28 mouse cellular contexts compared by ENCODE assay signal in the genomic region with DNA sequence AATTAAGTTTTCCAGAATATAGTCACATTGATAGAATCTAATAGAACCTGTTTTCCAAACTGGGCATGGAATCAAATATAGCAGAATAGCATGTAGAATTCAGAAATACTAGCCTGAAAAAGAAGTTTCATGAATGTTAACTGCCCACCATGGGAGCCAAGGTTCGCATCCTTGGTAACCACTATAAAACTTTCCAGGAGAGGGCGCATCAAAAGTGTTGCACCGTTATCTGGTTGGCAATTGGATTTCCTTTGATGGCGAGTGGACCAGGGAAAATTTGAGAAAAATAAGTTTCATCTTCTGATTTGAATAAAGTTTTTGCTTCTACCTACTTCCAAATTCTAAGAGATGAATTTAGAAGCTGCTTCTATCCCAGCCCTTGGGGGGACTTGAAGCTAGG. TPM values are rescaled to one million over a fixed set of nuclear protein-coding genes. Genes with fewer than 3 reads are reported as not detected.
DNase-seq lines count a peak whose midpoint lies in the region; ATAC-seq and TF ChIP-seq lines count a peak whose summit lies in the region.
"Had no signal": no experiment of that assay in that cellular context is flagged by ENCODE, and none has a peak within 500 bp of the region (broad histone marks: within the 10 kb centered on the region; RNA-seq: fewer than 3 reads in every experiment).

No protein-coding gene starts in this region.

- H3K36me3 ChIP-seq in heart, postnatal 0 days (replicated peaks; ENCODE audit: control insufficient read depth, insufficient read depth, low read length): no peaks in the 10 kb centered on the region
- H3K36me3 ChIP-seq in liver, postnatal 0 days (replicated peaks; ENCODE audit: insufficient read depth, low read length): no peaks in the 10 kb centered on the region
- H3K36me3 ChIP-seq in liver, embryonic 11.5 days (ENCODE audit: control insufficient read depth, insufficient read depth, low read length): no peaks in the 10 kb centered on the region
- H3K36me3 ChIP-seq in E14TG2a.4 (ENCODE audit: insufficient read depth, low read length): no peaks in the 10 kb centered on the region
- H3K36me3 ChIP-seq: embryonic facial prominence, embryonic 12.5 days; hindbrain, embryonic 12.5 days; limb, embryonic 10.5 days; neural tube, embryonic 12.5 days had no signal

- intact Hi-C loops in left cerebral cortex, postnatal 14 days (cut with DNase I): no loop called here

- TF ChIP-seq EP300 in heart, postnatal 0 days (IDR thresholded peaks at IDR 0.05; ENCODE audit: low read depth): no peak
- TF ChIP-seq EP300 in liver, postnatal 0 days (IDR thresholded peaks at IDR 0.05; ENCODE audit: low read depth): no peak

- H3K4me3 ChIP-seq in heart, postnatal 0 days (ENCODE audit: low read depth, low read length): no peak overlapping the region
- H3K4me3 ChIP-seq in liver, postnatal 0 days (ENCODE audit: low read depth, low read length): no peak overlapping the region
- no peak overlapping the region for H3K4me3 ChIP-seq in liver, embryonic 11.5 days (ENCODE audit: low read depth, low read length)
- H3K4me3 ChIP-seq in E14TG2a.4 (replicated peaks; ENCODE audit: low read length): no peak overlapping the region
- H3K4me3 ChIP-seq: embryonic facial prominence, embryonic 12.5 days; hindbrain, embryonic 12.5 days; left cerebral cortex, adult 2 months; limb, embryonic 10.5 days; megakaryocyte, embryonic 14.5 days; neural tube, embryonic 12.5 days had no signal

- H3K4me2 ChIP-seq in heart, postnatal 0 days (ENCODE audit: low read depth, low read length): no peak overlapping the region
- H3K4me2 ChIP-seq in liver, postnatal 0 days (ENCODE audit: low read depth, low read length): no peak overlapping the region
- H3K4me2 ChIP-seq in liver, embryonic 11.5 days: no peak overlapping the region
- H3K4me2 ChIP-seq: embryonic facial prominence, embryonic 12.5 days; heart, embryonic 11.5 days; hindbrain, embryonic 12.5 days; neural tube, embryonic 12.5 days had no signal

- H3K9me3 ChIP-seq in heart, postnatal 0 days (replicated peaks; ENCODE audit: control insufficient read depth, low read length): no peaks in the 10 kb centered on the region
- no peaks in the 10 kb centered on the region for H3K9me3 ChIP-seq in liver, postnatal 0 days (ENCODE audit: low read length)
- H3K9me3 ChIP-seq in liver, embryonic 11.5 days (ENCODE audit: control insufficient read depth, low read length): no peaks in the 10 kb centered on the region
- H3K9me3 ChIP-seq in E14TG2a.4 (ENCODE audit: low read length): peaks cover 4% of the 10 kb centered on the region
- H3K9me3 ChIP-seq: embryonic facial prominence, embryonic 12.5 days; hindbrain, embryonic 12.5 days; limb, embryonic 10.5 days; megakaryocyte, embryonic 14.5 days; neural tube, embryonic 12.5 days had no signal

- WGBS in heart, postnatal 0 days: 67% methylated on average over 4 of the region's 4 CpGs
- WGBS in liver, postnatal 0 days (ENCODE audit: insufficient replicate concordance): 76% methylated on average over 4 of the region's 4 CpGs
- 73% methylated on average over 4 of the region's 4 CpGs for WGBS in liver, embryonic 11.5 days

- no peaks in the 10 kb centered on the region for H3K4me1 ChIP-seq in heart, postnatal 0 days (ENCODE audit: control insufficient read depth, insufficient read depth)
- no peaks in the 10 kb centered on the region for H3K4me1 ChIP-seq in liver, postnatal 0 days (ENCODE audit: insufficient read depth)
- no peaks in the 10 kb centered on the region for H3K4me1 ChIP-seq in liver, embryonic 11.5 days (replicated peaks; ENCODE audit: control insufficient read depth, insufficient read depth, low read length)
- H3K4me1 ChIP-seq in E14TG2a.4 (replicated peaks; ENCODE audit: low read depth, low read length): no peaks in the 10 kb centered on the region
- H3K4me1 ChIP-seq: hindbrain, embryonic 12.5 days; limb, embryonic 10.5 days; neural tube, embryonic 12.5 days had no signal

- no peak for DNase-seq in heart, postnatal 0 days (ENCODE audit: low spot score)
- DNase-seq in heart, adult 9 months (ENCODE audit: low spot score in 2 of 2): no peak
- DNase-seq in liver, postnatal 0 days: no peak
- no peak for DNase-seq in liver, embryonic 11.5 days (ENCODE audit: low spot score)
- DNase-seq in R1 (ENCODE audit: low read depth, low spot score): peak; percentile 6
- no peak for DNase-seq in left cerebral cortex, postnatal 14 days (ENCODE audit: low spot score in 2 of 2)
- DNase-seq in left cerebral cortex, adult 8-10 months (ENCODE audit: low spot score in 2 of 2): no peak
- DNase-seq: cerebellum, adult 11 months; cerebellum, postnatal 10 days; heart, postnatal 10 days; kidney, adult 8-10 months; kidney, postnatal 36 days; layer of hippocampus, adult 9-11 months; liver; lung, postnatal 36 days; midbrain, embryonic 14.5 days; retina, postnatal 1 day; right cerebral cortex, postnatal 25 days; spleen, adult 18-20 months; thymus, postnatal 25 days had no signal

- no peak overlapping the region for H3K27ac ChIP-seq in heart, postnatal 0 days (ENCODE audit: low read depth)
- H3K27ac ChIP-seq in liver, postnatal 0 days (ENCODE audit: low read depth): no peak overlapping the region
- H3K27ac ChIP-seq in liver, embryonic 11.5 days (ENCODE audit: low read depth, low read length): no peak overlapping the region
- H3K27ac ChIP-seq: embryonic facial prominence, embryonic 12.5 days; hindbrain, embryonic 12.5 days; left cerebral cortex, adult 2 months; limb, embryonic 10.5 days; neural tube, embryonic 12.5 days had no signal

- H3K27me3 ChIP-seq in heart, postnatal 0 days (ENCODE audit: control insufficient read depth, insufficient read depth, low read length): no peaks in the 10 kb centered on the region
- no peaks in the 10 kb centered on the region for H3K27me3 ChIP-seq in liver, postnatal 0 days (ENCODE audit: insufficient read depth, low read length)
- H3K27me3 ChIP-seq in liver, embryonic 11.5 days (replicated peaks; ENCODE audit: control insufficient read depth, insufficient read depth, low read length): no peaks in the 10 kb centered on the region
- H3K27me3 ChIP-seq in E14TG2a.4 (ENCODE audit: insufficient read depth, low read length): no peaks in the 10 kb centered on the region
- H3K27me3 ChIP-seq: embryonic facial prominence, embryonic 12.5 days; hindbrain, embryonic 12.5 days; neural tube, embryonic 12.5 days had no signal

- TF ChIP-seq CTCF in heart, postnatal 0 days (IDR thresholded peaks at IDR 0.05; ENCODE audit: low read depth): peak; percentile 28
- TF ChIP-seq CTCF in liver, postnatal 0 days (IDR thresholded peaks at IDR 0.05; ENCODE audit: low read depth): peak; percentile 26
- TF ChIP-seq CTCF in E14TG2a.4 (conservative IDR thresholded peaks at IDR 0.05; ENCODE audit: low read length): peak; percentile 21; the same call in 1 of the 2 replicates

- no peak for ATAC-seq in heart, postnatal 0 days (ENCODE audit: insufficient read depth, low read depth)
- no peak for ATAC-seq in liver, postnatal 0 days
- no peak for ATAC-seq in liver, embryonic 11.5 days (replicated peaks; ENCODE audit: low FRiP score)

- no peak overlapping the region for H3K9ac ChIP-seq in heart, postnatal 0 days (replicated peaks; ENCODE audit: low read depth, low read length)
- H3K9ac ChIP-seq in liver, postnatal 0 days (replicated peaks): no peak overlapping the region
- no peak overlapping the region for H3K9ac ChIP-seq in liver, embryonic 11.5 days (ENCODE audit: low read depth, low read length)
- H3K9ac ChIP-seq: embryonic facial prominence, embryonic 12.5 days; hindbrain, embryonic 12.5 days; neural tube, embryonic 12.5 days had no signal

RNA-seq across cellular contexts. Expression of gene Tmem26, which starts 44.8 kb away (rescaled TPM):
- 0.23 and 1.8 TPM in 2 replicates for total RNA-seq in heart, postnatal 0 days (2014; rRNA removed; ENCODE audit: low replicate concordance)
- 0.82 TPM in 2 replicates for polyA plus RNA-seq in heart, postnatal 0 days (2015; fragmentation: Nextera tagmentation; extraction: Ambion mirVana)
- polyA plus RNA-seq in liver, postnatal 0 days (2015; fragmentation: Nextera tagmentation; extraction: Ambion mirVana): 1.7 TPM in 2 replicates
- 7.4 and 7.5 TPM in 2 replicates for polyA plus RNA-seq in liver, embryonic 11.5 days (2014; fragmentation: Nextera tagmentation; extraction: Ambion mirVana)
- under 1 TPM; 0.23 to 0.31 TPM for total RNA-seq in left cerebral cortex, postnatal 14 days (2021)
- total RNA-seq in left cerebral cortex, adult 8-10 months (2022): under 1 TPM; 0.33 to 0.46 (median 0.37) TPM
